In genomic region chr5:142923781-142924180, GRCm38 (mm10) we compare ENCODE assay signal across 21 mouse cellular contexts. TPM values are rescaled to one million over a fixed set of nuclear protein-coding genes. Genes with fewer than 3 reads are reported as not detected.
DNase-seq lines count a peak whose midpoint lies in the region; ATAC-seq and TF ChIP-seq lines count a peak whose summit lies in the region.
"Had no signal": no experiment of that assay in that cellular context is flagged by ENCODE, and none has a peak within 500 bp of the region (broad histone marks: within the 10 kb centered on the region; RNA-seq: fewer than 3 reads in every experiment).

No protein-coding gene starts in this region.

- H3K4me1 ChIP-seq in ES-Bruce4 (ENCODE audit: control insufficient read depth, insufficient read depth, low read length) (peaks cover 15% of the 10 kb centered on the region), ES-E14 (ENCODE audit: control insufficient read depth in 2 of 2, insufficient read depth in 2 of 2, low read length in 2 of 2, poor library complexity in 1 of 2) (peaks cover 7 to 55% of the 10 kb centered on the region in 2 experiments; a peak in 3 of 4 replicates)
- peaks cover 44% of the 10 kb centered on the region for H3K4me1 ChIP-seq in intestine, embryonic 15.5 days (replicated peaks)
- H3K4me1 ChIP-seq in forebrain, embryonic 14.5 days (ENCODE audit: control insufficient read depth, insufficient read depth, low read length) = 0 out of 2 replicates have a peak, but pooled peaks cover 4% of the 10 kb centered on the region

- ATAC-seq in intestine, embryonic 15.5 days = no peak
- no peak for ATAC-seq in forebrain, embryonic 14.5 days
- ATAC-seq: activated CD4-positive, CD25-positive, alpha-beta regulatory T cell, adult 4 months; forebrain, embryonic 13.5 days had no signal

- no peak overlapping the region for H3K4me2 ChIP-seq in intestine, embryonic 15.5 days (replicated peaks)
- H3K4me2 ChIP-seq in forebrain, embryonic 14.5 days (ENCODE audit: low read length) = no peak overlapping the region
- H3K4me2 ChIP-seq: embryonic facial prominence, embryonic 13.5 days; forebrain, embryonic 13.5 days; heart, embryonic 13.5 days; hindbrain, embryonic 14.5 days had no signal

- no peak for TF ChIP-seq CTCF in ES-Bruce4 (IDR thresholded peaks at IDR 0.05; ENCODE audit: low read depth, low read length)

- TF ChIP-seq POLR2A in ES-Bruce4 (IDR thresholded peaks at IDR 0.05; ENCODE audit: insufficient read depth, low read length) = no peak

- no peak for TF ChIP-seq EP300 in ES-Bruce4 (IDR thresholded peaks at IDR 0.05; ENCODE audit: insufficient read depth, low read depth, low read length)

- no peaks in the 10 kb centered on the region for H3K9me3 ChIP-seq in ES-Bruce4 (replicated peaks; ENCODE audit: control insufficient read depth, insufficient read depth, low read length, poor library complexity, severe bottlenecking)
- no peaks in the 10 kb centered on the region for H3K9me3 ChIP-seq in ES-E14 (ENCODE audit: control insufficient read depth, insufficient read depth, low read depth, low read length)
- no peaks in the 10 kb centered on the region for H3K9me3 ChIP-seq in intestine, embryonic 15.5 days
- no peaks in the 10 kb centered on the region for H3K9me3 ChIP-seq in forebrain, embryonic 14.5 days (replicated peaks; ENCODE audit: control insufficient read depth, low read length)
- H3K9me3 ChIP-seq: embryonic facial prominence, embryonic 13.5 days; forebrain, embryonic 13.5 days; heart, embryonic 13.5 days had no signal

- no peaks in the 10 kb centered on the region for H3K36me3 ChIP-seq in ES-Bruce4 (ENCODE audit: control insufficient read depth, insufficient read depth, low read length, poor library complexity, severe bottlenecking)
- H3K36me3 ChIP-seq in ES-E14 (ENCODE audit: control insufficient read depth, insufficient read depth, low read length, poor library complexity, severe bottlenecking) = no peaks in the 10 kb centered on the region
- no peaks in the 10 kb centered on the region for H3K36me3 ChIP-seq in intestine, embryonic 15.5 days
- H3K36me3 ChIP-seq in forebrain, embryonic 14.5 days (ENCODE audit: control insufficient read depth, insufficient read depth, low read length) = no peaks in the 10 kb centered on the region
- H3K36me3 ChIP-seq: embryonic facial prominence, embryonic 13.5 days; heart, embryonic 13.5 days had no signal

- DNase-seq in ES-E14 (ENCODE audit: low read depth, low spot score) = no peak
- DNase-seq in left cerebral cortex, adult 9 months (ENCODE audit: low spot score in 2 of 2) = no peak
- DNase-seq in lung, postnatal 10 days = no peak
- DNase-seq in forebrain, embryonic 14.5 days (ENCODE audit: low spot score) = no peak
- DNase-seq: adrenal gland, adult 2 months; adrenal gland, postnatal 25 days; cerebellum, adult 18-20 months; cerebellum, adult 9-11 months; cerebellum, postnatal 36 days; gastrocnemius, adult 2 months; gastrocnemius, postnatal 25 days; heart, postnatal 4 days; kidney, adult 18-20 months had no signal

- H3K27me3 ChIP-seq in ES-Bruce4 (ENCODE audit: control insufficient read depth, insufficient read depth, low read length, poor library complexity, severe bottlenecking) = no peaks in the 10 kb centered on the region
- H3K27me3 ChIP-seq in intestine, embryonic 15.5 days (replicated peaks) = no peaks in the 10 kb centered on the region
- no peaks in the 10 kb centered on the region for H3K27me3 ChIP-seq in forebrain, embryonic 14.5 days (replicated peaks; ENCODE audit: control insufficient read depth, insufficient read depth, low read length)
- H3K27me3 ChIP-seq: embryonic facial prominence, embryonic 13.5 days; heart, embryonic 13.5 days had no signal

- H3K4me3 ChIP-seq in ES-Bruce4 (ENCODE audit: low read depth, low read length) = no peak overlapping the region
- H3K4me3 ChIP-seq in ES-E14 (ENCODE audit: insufficient read depth in 1 of 2, low read depth in 1 of 2, low read length in 2 of 2, poor library complexity in 1 of 2, severe bottlenecking in 1 of 2) = no peak overlapping the region
- no peak overlapping the region for H3K4me3 ChIP-seq in intestine, embryonic 15.5 days (replicated peaks)
- H3K4me3 ChIP-seq in forebrain, embryonic 14.5 days (ENCODE audit: low read depth, low read length) = no peak overlapping the region
- H3K4me3 ChIP-seq: embryonic facial prominence, embryonic 13.5 days; forebrain, embryonic 13.5 days; gastrocnemius, adult 2 months; heart, embryonic 13.5 days had no signal

- 81% methylated on average over 3 of the region's 3 CpGs for WGBS in intestine, embryonic 15.5 days
- WGBS in forebrain, embryonic 14.5 days = 81% methylated on average over 3 of the region's 3 CpGs

- H3K9ac ChIP-seq in ES-Bruce4 (ENCODE audit: low read depth, poor library complexity, severe bottlenecking) = no peak overlapping the region
- no peak overlapping the region for H3K9ac ChIP-seq in ES-E14 (ENCODE audit: insufficient read depth, low read depth, low read length, poor library complexity, severe bottlenecking)
- no peak overlapping the region for H3K9ac ChIP-seq in intestine, embryonic 15.5 days
- H3K9ac ChIP-seq in forebrain, embryonic 14.5 days (ENCODE audit: low read length) = no peak overlapping the region
- H3K9ac ChIP-seq: embryonic facial prominence, embryonic 13.5 days; forebrain, embryonic 13.5 days; heart, embryonic 13.5 days; hindbrain, embryonic 14.5 days had no signal

- H3K27ac ChIP-seq in ES-Bruce4 (ENCODE audit: insufficient read depth, low read length) = peak overlapping the region; percentile 87
- H3K27ac ChIP-seq in ES-E14 (ENCODE audit: insufficient read depth, low read depth, low read length, poor library complexity, severe bottlenecking) = peak overlapping the region; percentile 95
- H3K27ac ChIP-seq in intestine, embryonic 15.5 days = peak overlapping the region; percentile 64; the same call in 1 of the 2 replicates
- H3K27ac ChIP-seq in forebrain, embryonic 14.5 days (ENCODE audit: low read depth, low read length) = no peak overlapping the region
- H3K27ac ChIP-seq: embryonic facial prominence, embryonic 13.5 days; forebrain, embryonic 13.5 days; gastrocnemius, adult 2 months; heart, embryonic 13.5 days; hindbrain, embryonic 14.5 days had no signal

- in situ Hi-C loops in ES-E14 (cut with MboI; ENCODE audit: low sequenced_read_pairs in 2 of 2, unreplicated experiment in 2 of 2) = no loop called here

TF ChIP-seq in ES-E14, 5 proteins besides CTCF, POLR2A, EP300 and RAD21:
- no peak for TF ChIP-seq ZC3H11A (IDR thresholded peaks at IDR 0.05; ENCODE audit: borderline replicate concordance, low read depth, low read length)
- no peak for TF ChIP-seq ZNF384 (IDR thresholded peaks at IDR 0.05; ENCODE audit: low read depth, low read length)
- TF ChIP-seq MAFK (IDR thresholded peaks at IDR 0.05; ENCODE audit: insufficient read depth, low read depth, low read length) = no peak
- no peak for TF ChIP-seq CHD2 (IDR thresholded peaks at IDR 0.05; ENCODE audit: low read depth, low read length)
- no peak for TF ChIP-seq HCFC1 (IDR thresholded peaks at IDR 0.05; ENCODE audit: borderline replicate concordance, insufficient read depth, low read length)

RNA-seq across cellular contexts. Expression of gene Actb, which starts 17.2 kb away (rescaled TPM):
- 3,823 and 4,237 TPM in 2 replicates for polyA plus RNA-seq in ES-Bruce4 (2011; ENCODE audit: insufficient read depth, insufficient read length, low read depth, missing spikeins)
- total RNA-seq in ES-E14 (2012; rRNA removed) = 3,755 and 4,692 TPM in 2 replicates
- 14,579 and 17,104 TPM in 2 replicates for polyA plus RNA-seq in intestine, embryonic 15.5 days (2015; fragmentation: Nextera tagmentation; extraction: Ambion mirVana)
- 18,122 and 18,216 TPM in 2 replicates for polyA plus RNA-seq in forebrain, embryonic 14.5 days (2014; fragmentation: Nextera tagmentation; extraction: Ambion mirVana)

RNA-seq across cellular contexts. Expression of gene Fbxl18, which starts 28.6 kb away (rescaled TPM):
- 19.3 and 21.2 TPM in 2 replicates for polyA plus RNA-seq in ES-Bruce4 (2011; ENCODE audit: insufficient read depth, insufficient read length, low read depth, missing spikeins)
- 20.1 and 27.1 TPM in 2 replicates for total RNA-seq in ES-E14 (2012; rRNA removed)
- polyA plus RNA-seq in intestine, embryonic 15.5 days (2015; fragmentation: Nextera tagmentation; extraction: Ambion mirVana) = 11.1 and 11.4 TPM in 2 replicates
- 14.5 and 20.8 TPM in 2 replicates for polyA plus RNA-seq in forebrain, embryonic 14.5 days (2014; fragmentation: Nextera tagmentation; extraction: Ambion mirVana)

RNA-seq across cellular contexts. Expression of gene Fscn1, which starts 36.4 kb away (rescaled TPM):
- polyA plus RNA-seq in ES-Bruce4 (2011; ENCODE audit: insufficient read depth, insufficient read length, low read depth, missing spikeins) = 139 and 155 TPM in 2 replicates
- 161 and 310 TPM in 2 replicates for total RNA-seq in ES-E14 (2012; rRNA removed)
- polyA plus RNA-seq in intestine, embryonic 15.5 days (2015; fragmentation: Nextera tagmentation; extraction: Ambion mirVana) = 140 and 170 TPM in 2 replicates
- 477 and 560 TPM in 2 replicates for polyA plus RNA-seq in forebrain, embryonic 14.5 days (2014; fragmentation: Nextera tagmentation; extraction: Ambion mirVana)
- total RNA-seq: granulocyte monocyte progenitor cell, adult 5-6 weeks had no signal
